Mouse (Mus musculus) right cerebral cortex, postnatal 10 days (tissue): ENCODE results near the gene Erf.
A peak's percentile ranks its signal among the peaks of the same experiment; 100 is the strongest.

Source experiments
- DNase-seq, 2 experiments: peaks; one replicate each; pipeline ENCODE4 v3.0.0; 2021; ENCODE audit warnings: low spot score in 2 of 2

The Erf gene

GRCm38 (mm10) chr7:25238829-25239623, 11.5 kb downstream of the Erf start:
- DNase-seq, result peak; percentile 93 to 95

GRCm38 (mm10) chr7:25238015-25238706, 12.4 kb downstream of the Erf start:
- peak; percentile 96 to 98 for DNase-seq

GRCm38 (mm10) chr7:25237249-25238014, 13.1 kb downstream of the Erf start, which contains the start of gene Gsk3a:
Gene Gsk3a, minus strand, starts transcription at chr7:25237851.
- DNase-seq, result peak; percentile 99

- no peak for DNase-seq
Observed at GRCm38 (mm10) chr7:25235526-25235925, 15.0 kb downstream of the Erf start.

GRCm38 (mm10) chr7:25233061-25233460, 17.5 kb downstream of the Erf start:
- DNase-seq, result no peak

- no peak for DNase-seq
Observed at GRCm38 (mm10) chr7:25232101-25232648, 18.4 kb downstream of the Erf start.

- DNase-seq, result no peak
Observed at GRCm38 (mm10) chr7:25230690-25231285, 19.8 kb downstream of the Erf start.

GRCm38 (mm10) chr7:25227523-25228300, 22.8 kb downstream of the Erf start:
- no peak for DNase-seq

GRCm38 (mm10) chr7:25222275-25222967, 28.1 kb downstream of the Erf start:
- DNase-seq, result no peak

- DNase-seq, result peak; percentile 99
Observed at GRCm38 (mm10) chr7:25221102-25221883, 29.3 kb downstream of the Erf start, which contains the start of gene Zfp526. Gene Zfp526, plus strand, starts transcription at chr7:25221425.

- DNase-seq, result peak in 1 of 2 experiments; percentile 43
Observed at GRCm38 (mm10) chr7:25220457-25221101, 30.0 kb downstream of the Erf start, which contains the start of gene Dedd2. Gene Dedd2, minus strand, starts transcription at chr7:25220615.

GRCm38 (mm10) chr7:25219756-25220456, 30.7 kb downstream of the Erf start:
- peak; percentile 96 to 97 for DNase-seq

- no peak for DNase-seq
Observed at GRCm38 (mm10) chr7:25219416-25219750, 31.2 kb downstream of the Erf start.

GRCm38 (mm10) chr7:25218705-25219415, 31.7 kb downstream of the Erf start:
- peak; percentile 56 to 71 for DNase-seq

GRCm38 (mm10) chr7:25217653-25218395, 32.7 kb downstream of the Erf start:
- no peak for DNase-seq

GRCm38 (mm10) chr7:25214172-25214571, 36.4 kb downstream of the Erf start:
- DNase-seq, result no peak

- DNase-seq, result no peak
Observed at GRCm38 (mm10) chr7:25213099-25213498, 37.5 kb downstream of the Erf start.
